Mouse (Mus musculus) liver, embryonic 14.5 days (tissue): ENCODE measurements at regions not wholly inside any gene's neighbourhood (a gene's known extent, or its start where the extent isn't known, plus 50 kb on each side); places are given as distances from the start of the nearest gene placed in this dataset.

Experiments used
- ATAC-seq: fragments of 200-750 bp; cut with Nextera tagmentation; 2 replicates; pipeline ENCODE4 v1.8.0; 2017; ENCODE audit warnings: moderate number of reproducible peaks, mild to moderate bottlenecking, moderate library complexity; ENCODE audit not compliant: insufficient read depth
- DNase-seq, 3 experiments: peaks; one replicate each; pipeline ENCODE4 v3.0.0-alpha.2; 2012 to 2013; ENCODE audit warnings: low read depth in 3 of 3, low spot score in 3 of 3
- H3K27ac ChIP-seq: fragments of 300-500 bp; sonication (generic); 2 replicates; pipeline ENCODE4 v1.5.1; 2014; ENCODE audit warnings: moderate library complexity, mild to moderate bottlenecking, control low read depth, inconsistent platforms
- H3K27me3 ChIP-seq: fragments of 300-500 bp; sonication (generic); 2 replicates; pipeline ENCODE4 v1.6.1; 2014; ENCODE audit warnings: mild to moderate bottlenecking, low read length, moderate library complexity; ENCODE audit not compliant: control insufficient read depth, insufficient read depth
- H3K36me3 ChIP-seq: fragments of 300-500 bp; sonication (generic); replicated peaks from 2 replicates; pipeline ENCODE4 v1.6.1; 2014; ENCODE audit warnings: low read depth; ENCODE audit not compliant: control insufficient read depth, insufficient read depth
- H3K4me1 ChIP-seq, 2 experiments: fragments of 200-500 bp in 1 of 2; fragments of 300-500 bp in 1 of 2; sonication (generic) in 1 of 2; replicated peaks; 2 replicates each; pipeline ENCODE4 v1.6.1; 2012 to 2014; ENCODE audit warnings: antibody characterized with exemption in 1 of 2, inconsistent platforms in 1 of 2, low read length in 1 of 2; ENCODE audit not compliant: control insufficient read depth in 2 of 2, insufficient read depth in 2 of 2
- H3K4me2 ChIP-seq: fragments of 300-500 bp; sonication (generic); 2 replicates; pipeline ENCODE4 v1.6.1; 2014; ENCODE audit warnings: low read depth, mild to moderate bottlenecking, control low read depth, moderate library complexity
- H3K4me3 ChIP-seq, 2 experiments: fragments of 200-500 bp in 1 of 2; fragments of 300-500 bp in 1 of 2; sonication (generic) in 1 of 2; 2 replicates each; pipeline ENCODE4 v1.5.1; 2012 to 2014; ENCODE audit warnings: low read depth in 2 of 2, low read length in 2 of 2, mild to moderate bottlenecking in 2 of 2, control low read depth in 1 of 2, inconsistent platforms in 1 of 2, moderate library complexity in 1 of 2; ENCODE audit not compliant: insufficient read depth in 1 of 2
- H3K9ac ChIP-seq: fragments of 300-500 bp; sonication (generic); replicated peaks from 2 replicates; pipeline ENCODE4 v1.6.1; 2014; ENCODE audit warnings: mild to moderate bottlenecking, control low read depth, moderate library complexity
- H3K9me3 ChIP-seq: fragments of 300-500 bp; sonication (generic); 2 replicates; pipeline ENCODE4 v1.6.1; 2016; ENCODE audit warnings: low read length, mixed read lengths; ENCODE audit not compliant: control insufficient read depth
- CTCF ChIP-seq: IDR thresholded peaks from 2 replicates; pipeline ENCODE4 v1.5.1; 2016; ENCODE audit warnings: antibody characterized with exemption, low read depth, control low read depth
- EP300 ChIP-seq: IDR thresholded peaks from 2 replicates; pipeline ENCODE4 v1.6.1; 2016; ENCODE audit warnings: antibody characterized with exemption, low read depth
- WGBS: fragments of 180-500 bp; shearing (Covaris S2); extraction: QIAGEN DNeasy Blood & Tissue Kit; methylation state at CpG from one replicate; pipeline ENCODE4 v1.1.7; 2014; ENCODE audit not compliant: insufficient replicate concordance; 5-methylcytosine and 5-hydroxymethylcytosine counted together

- no peaks in the 10 kb centered on the region for H3K9me3 ChIP-seq
- no peak overlapping the region for H3K9ac ChIP-seq
- no peaks in the 10 kb centered on the region for H3K36me3 ChIP-seq
- no peak for DNase-seq
- ATAC-seq, result no peak
- H3K4me3 ChIP-seq, result no peak overlapping the region
- H3K27me3 ChIP-seq, result no peaks in the 10 kb centered on the region
- no peak overlapping the region for H3K4me2 ChIP-seq
- no peaks in the 10 kb centered on the region for H3K4me1 ChIP-seq
- TF ChIP-seq EP300, result no peak
- TF ChIP-seq CTCF, result no peak
- H3K27ac ChIP-seq, result no peak overlapping the region
- whole genome bisulfite sequencing, result 53% methylated on average over 5 of the region's 5 CpGs
Observed at GRCm38 (mm10) chr13:70464996-70465395, 172.4 kb downstream of the Ice1 start.

- DNase-seq, result no peak
- Histone ChIP-seq H3K27me3 (no peaks in the 10 kb centered on the region), H3K4me1 (no peaks in the 10 kb centered on the region), H3K9ac (no peak overlapping the region), H3K27ac (no peak overlapping the region), H3K4me3 (no peak overlapping the region), H3K4me2 (no peak overlapping the region), H3K9me3 (no peaks in the 10 kb centered on the region), H3K36me3 (no peaks in the 10 kb centered on the region)
- TF ChIP-seq EP300 (no peak), CTCF (no peak)
- 47% methylated on average over 4 of the region's 4 CpGs for WGBS
- no peak for ATAC-seq
Observed at GRCm38 (mm10) chr13:70474746-70475145, 162.7 kb downstream of the Ice1 start.

- H3K27me3 ChIP-seq, result no peaks in the 10 kb centered on the region
- no peak overlapping the region for H3K27ac ChIP-seq
- no peak overlapping the region for H3K4me2 ChIP-seq
- no peaks in the 10 kb centered on the region for H3K36me3 ChIP-seq
- ATAC-seq (no peak), DNase-seq (no peak)
- TF ChIP-seq CTCF (no peak), EP300 (no peak)
- no peak overlapping the region for H3K4me3 ChIP-seq
- H3K9ac ChIP-seq, result no peak overlapping the region
- no peaks in the 10 kb centered on the region for H3K4me1 ChIP-seq
- no peaks in the 10 kb centered on the region for H3K9me3 ChIP-seq
- 50% methylated on average over 2 of the region's 2 CpGs for WGBS
Observed at GRCm38 (mm10) chr13:70475366-70475765, 162.1 kb downstream of the Ice1 start.

GRCm38 (mm10) chr13:70499302-70499701 lies 138.1 kb downstream of the Ice1 start:
- no peaks in the 10 kb centered on the region for H3K4me1 ChIP-seq
- DNase-seq, result no peak
- ATAC-seq, result no peak
- H3K9me3 ChIP-seq, result no peaks in the 10 kb centered on the region
- no peak overlapping the region for H3K4me2 ChIP-seq
- H3K36me3 ChIP-seq, result no peaks in the 10 kb centered on the region
- no peaks in the 10 kb centered on the region for H3K27me3 ChIP-seq
- TF ChIP-seq CTCF (no peak), EP300 (no peak)
- H3K4me3 ChIP-seq, result no peak overlapping the region
- no peak overlapping the region for H3K27ac ChIP-seq
- no peak overlapping the region for H3K9ac ChIP-seq
- 36% methylated on average over 4 of the region's 4 CpGs for WGBS
